Mouse (Mus musculus): ENCODE measurements around the gene Gm10073. TPM values are rescaled to one million over a fixed set of nuclear protein-coding genes. Genes with fewer than 3 reads are reported as not detected.

The Gm10073 gene
- polyA plus RNA-seq, 1 experiment from 2014 or later: 7.3 TPM

- Histone ChIP-seq H3K9ac (no peak overlapping the region), H3K4me2 (no peak overlapping the region), H3K4me1 (replicated peaks) (no peaks in the 10 kb centered on the region), H3K27ac (replicated peaks) (no peak overlapping the region), H3K9me3 (replicated peaks) (no peaks in the 10 kb centered on the region), H3K36me3 (replicated peaks) (no peaks in the 10 kb centered on the region), H3K27me3 (no peaks in the 10 kb centered on the region), H3K4me3 (replicated peaks) (no peak overlapping the region)
- ATAC-seq (ENCODE audit: insufficient read depth): no peak
- 59% methylated on average over 10 of the region's 10 CpGs for WGBS (ENCODE audit: insufficient replicate concordance)
These were observed 24.8 kb downstream of the Gm10073 start for GRCm38 (mm10) chr8:106548366-106548936.

DNA sequence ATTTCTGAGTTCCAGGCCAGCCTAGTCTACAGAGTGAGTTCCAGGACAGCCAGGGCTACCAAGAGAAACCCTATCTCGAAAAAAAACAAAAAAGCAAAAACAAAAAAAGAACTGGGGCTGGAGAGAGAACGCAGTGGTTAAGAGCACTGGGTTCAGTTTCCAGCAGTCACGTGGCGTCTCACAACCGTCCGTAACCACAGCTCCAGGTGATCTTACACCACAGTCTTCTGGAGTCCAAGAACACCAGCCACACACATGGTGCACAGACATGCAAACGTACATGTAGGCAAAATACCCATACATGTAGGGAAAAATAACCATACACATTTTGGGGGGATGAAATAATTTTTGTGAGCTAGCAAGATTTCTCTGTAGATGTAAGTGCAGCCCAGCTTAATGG is 26.5 kb downstream of the Gm10073 start:
- Histone ChIP-seq H3K9me3 (replicated peaks) (no peaks in the 10 kb centered on the region), H3K9ac (no peak overlapping the region), H3K4me3 (replicated peaks) (no peak overlapping the region), H3K4me2 (no peak overlapping the region), H3K27me3 (no peaks in the 10 kb centered on the region), H3K4me1 (replicated peaks) (no peaks in the 10 kb centered on the region), H3K36me3 (replicated peaks) (no peaks in the 10 kb centered on the region), H3K27ac (replicated peaks) (no peak overlapping the region)
- whole genome bisulfite sequencing (ENCODE audit: insufficient replicate concordance): 54% methylated on average over 7 of the region's 7 CpGs
- no peak for ATAC-seq (ENCODE audit: insufficient read depth)

GRCm38 (mm10) chr8:106545149-106545548 is 28.1 kb downstream of the Gm10073 start:
- no peak for ATAC-seq (ENCODE audit: insufficient read depth)
- H3K9ac ChIP-seq: no peak overlapping the region
- H3K27me3 ChIP-seq: no peaks in the 10 kb centered on the region
- H3K4me1 ChIP-seq (replicated peaks): no peaks in the 10 kb centered on the region
- no peak overlapping the region for H3K4me3 ChIP-seq (replicated peaks)
- no peaks in the 10 kb centered on the region for H3K9me3 ChIP-seq (replicated peaks)
- no peak overlapping the region for H3K4me2 ChIP-seq
- H3K27ac ChIP-seq (replicated peaks): no peak overlapping the region
- no peaks in the 10 kb centered on the region for H3K36me3 ChIP-seq (replicated peaks)
- 40% methylated on average over 2 of the region's 2 CpGs for WGBS (ENCODE audit: insufficient replicate concordance)

DNA sequence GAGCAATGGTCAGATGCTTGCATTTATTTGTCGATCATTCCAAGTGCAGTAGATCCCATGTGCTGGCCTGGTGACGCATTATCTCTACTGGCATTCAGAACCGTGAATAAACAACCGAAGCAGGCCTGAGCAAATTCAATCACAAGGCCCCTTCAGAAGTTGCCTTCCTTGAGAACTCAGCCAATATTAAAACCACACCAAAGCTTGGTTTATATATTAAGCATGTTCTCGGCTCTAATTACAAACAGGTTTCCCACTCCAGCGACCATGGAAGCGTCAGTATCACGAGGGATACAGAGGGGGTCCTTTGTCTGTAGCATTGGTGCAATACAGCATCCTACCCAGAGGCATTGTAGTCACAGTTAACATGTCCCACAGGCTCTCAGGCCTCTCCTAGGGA is 30.2 kb downstream of the Gm10073 start:
- no peak for ATAC-seq (ENCODE audit: insufficient read depth)
- Histone ChIP-seq H3K27ac (replicated peaks) (no peak overlapping the region), H3K4me1 (replicated peaks) (no peaks in the 10 kb centered on the region), H3K36me3 (replicated peaks) (no peaks in the 10 kb centered on the region), H3K4me3 (replicated peaks) (no peak overlapping the region), H3K9me3 (replicated peaks) (no peaks in the 10 kb centered on the region), H3K4me2 (no peak overlapping the region), H3K27me3 (no peaks in the 10 kb centered on the region), H3K9ac (no peak overlapping the region)
- 65% methylated on average over 8 of the region's 8 CpGs for WGBS (ENCODE audit: insufficient replicate concordance)

DNA sequence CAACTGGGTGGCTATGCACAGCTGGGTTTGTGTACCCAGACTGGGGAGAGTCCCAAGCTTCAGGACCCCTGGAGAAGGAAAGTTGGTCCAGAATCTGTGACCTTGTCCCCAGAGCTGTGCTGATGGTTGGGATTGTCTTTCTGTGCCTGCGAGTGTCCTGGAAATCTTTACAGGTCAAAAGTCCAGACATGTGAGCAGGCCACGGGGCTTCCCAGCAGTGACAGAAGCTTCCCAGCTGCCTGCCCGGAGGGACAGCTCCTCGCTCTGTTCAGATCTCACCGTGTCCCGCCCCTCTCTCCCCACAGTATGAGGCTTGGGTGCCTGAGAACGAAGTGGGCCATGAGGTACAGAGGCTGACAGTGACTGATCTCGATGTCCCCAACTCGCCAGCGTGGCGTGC is 32.3 kb downstream of the Gm10073 start:
- no peak for ATAC-seq (ENCODE audit: insufficient read depth)
- Histone ChIP-seq H3K4me1 (replicated peaks) (no peaks in the 10 kb centered on the region), H3K9me3 (replicated peaks) (no peaks in the 10 kb centered on the region), H3K4me3 (replicated peaks) (no peak overlapping the region), H3K27me3 (no peaks in the 10 kb centered on the region), H3K27ac (replicated peaks) (no peak overlapping the region), H3K9ac (no peak overlapping the region), H3K4me2 (no peak overlapping the region), H3K36me3 (replicated peaks) (no peaks in the 10 kb centered on the region)
- WGBS (ENCODE audit: insufficient replicate concordance): 67% methylated on average over 11 of the region's 11 CpGs

DNA sequence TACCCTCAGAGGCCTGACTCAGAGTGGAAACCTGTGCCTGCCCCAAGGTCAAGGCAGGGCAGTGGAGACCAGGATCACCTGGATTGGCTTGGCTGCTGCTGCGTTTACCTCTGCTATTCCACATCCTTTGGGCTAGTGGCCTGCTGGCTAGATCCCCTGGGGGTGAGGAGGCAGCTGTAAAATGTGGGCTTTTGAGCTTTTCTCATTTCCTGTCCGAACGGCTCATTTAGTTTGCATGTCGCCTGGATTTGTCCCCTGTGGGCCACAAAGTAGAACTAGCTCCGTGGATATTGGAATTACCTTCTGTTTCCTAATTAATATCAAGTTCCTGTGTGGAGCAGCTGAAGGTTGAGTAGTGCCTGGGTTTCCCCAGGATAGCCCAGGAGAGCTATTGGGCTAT is 34.1 kb downstream of the Gm10073 start:
- WGBS (ENCODE audit: insufficient replicate concordance): 59% methylated on average over 5 of the region's 5 CpGs
- no peaks in the 10 kb centered on the region for H3K4me1 ChIP-seq (replicated peaks)
- no peak overlapping the region for H3K27ac ChIP-seq (replicated peaks)
- no peak overlapping the region for H3K4me3 ChIP-seq (replicated peaks)
- no peaks in the 10 kb centered on the region for H3K9me3 ChIP-seq (replicated peaks)
- H3K36me3 ChIP-seq (replicated peaks): no peaks in the 10 kb centered on the region
- no peak for ATAC-seq (ENCODE audit: insufficient read depth)
- no peak overlapping the region for H3K4me2 ChIP-seq
- H3K27me3 ChIP-seq: no peaks in the 10 kb centered on the region
- H3K9ac ChIP-seq: no peak overlapping the region

DNA sequence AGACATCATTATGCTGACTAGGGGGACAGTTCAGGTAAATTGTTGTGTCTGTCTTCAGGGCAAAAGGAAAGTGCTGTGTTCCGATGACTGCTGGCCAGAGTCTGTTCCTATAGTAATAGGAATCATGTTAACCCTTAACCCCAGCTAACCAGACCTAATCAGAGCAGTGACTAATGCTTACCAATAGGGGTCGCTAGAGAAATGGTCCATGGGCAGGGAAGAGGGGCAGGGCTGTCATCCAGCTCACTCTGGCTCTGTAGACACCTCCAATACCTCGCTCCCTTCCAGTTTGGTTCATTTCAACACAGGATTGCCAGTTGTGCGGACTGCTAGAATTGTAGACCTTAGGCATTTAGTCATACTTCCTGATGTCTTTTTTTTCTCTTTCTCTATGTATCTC is 37.8 kb downstream of the Gm10073 start:
- H3K4me1 ChIP-seq (replicated peaks): no peaks in the 10 kb centered on the region
- ATAC-seq (ENCODE audit: insufficient read depth): no peak
- no peaks in the 10 kb centered on the region for H3K36me3 ChIP-seq (replicated peaks)
- H3K27ac ChIP-seq (replicated peaks): no peak overlapping the region
- no peaks in the 10 kb centered on the region for H3K9me3 ChIP-seq (replicated peaks)
- no peaks in the 10 kb centered on the region for H3K27me3 ChIP-seq
- no peak overlapping the region for H3K4me3 ChIP-seq (replicated peaks)
- no peak overlapping the region for H3K4me2 ChIP-seq
- no peak overlapping the region for H3K9ac ChIP-seq
- 54% methylated on average over 4 of the region's 4 CpGs for WGBS (ENCODE audit: insufficient replicate concordance)

DNA sequence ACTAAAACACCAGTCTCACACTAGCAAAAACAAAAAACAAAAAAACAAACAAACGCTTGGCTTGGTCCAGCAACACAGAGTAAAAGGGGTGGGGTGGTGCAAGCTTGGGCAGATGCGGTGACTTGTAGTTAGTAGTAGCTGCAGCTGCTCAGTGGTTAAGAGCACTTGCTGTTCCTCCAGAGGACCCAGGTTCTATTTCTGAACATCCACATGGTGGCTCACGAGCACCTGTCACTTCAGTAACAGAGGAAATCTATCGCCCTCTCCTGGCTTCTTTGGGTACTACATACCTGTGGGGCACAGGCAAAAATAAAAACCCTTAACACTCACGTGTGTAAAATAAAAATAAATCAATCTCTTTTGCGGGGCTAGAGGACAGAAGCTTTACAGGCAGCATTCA is 38.8 kb downstream of the Gm10073 start:
- Histone ChIP-seq H3K4me1 (replicated peaks) (no peaks in the 10 kb centered on the region), H3K9me3 (replicated peaks) (no peaks in the 10 kb centered on the region), H3K36me3 (replicated peaks) (no peaks in the 10 kb centered on the region), H3K9ac (no peak overlapping the region), H3K4me3 (replicated peaks) (no peak overlapping the region), H3K27me3 (no peaks in the 10 kb centered on the region), H3K27ac (replicated peaks) (no peak overlapping the region), H3K4me2 (no peak overlapping the region)
- WGBS (ENCODE audit: insufficient replicate concordance): 32% methylated on average over 6 of the region's 6 CpGs
- ATAC-seq (ENCODE audit: insufficient read depth): no peak

GRCm38 (mm10) chr8:106533709-106534108 is 39.6 kb downstream of the Gm10073 start:
- Histone ChIP-seq H3K27me3 (no peaks in the 10 kb centered on the region), H3K4me2 (no peak overlapping the region), H3K9me3 (replicated peaks) (no peaks in the 10 kb centered on the region), H3K4me3 (replicated peaks) (no peak overlapping the region), H3K9ac (no peak overlapping the region), H3K4me1 (replicated peaks) (no peaks in the 10 kb centered on the region), H3K27ac (replicated peaks) (no peak overlapping the region), H3K36me3 (replicated peaks) (no peaks in the 10 kb centered on the region)
- WGBS (ENCODE audit: insufficient replicate concordance): 44% methylated on average over 7 of the region's 7 CpGs
- no peak for ATAC-seq (ENCODE audit: insufficient read depth)

- no peak overlapping the region for H3K4me2 ChIP-seq
- H3K27me3 ChIP-seq: no peaks in the 10 kb centered on the region
- H3K4me1 ChIP-seq (replicated peaks): no peaks in the 10 kb centered on the region
- H3K27ac ChIP-seq (replicated peaks): no peak overlapping the region
- no peak for ATAC-seq (ENCODE audit: insufficient read depth)
- no peaks in the 10 kb centered on the region for H3K9me3 ChIP-seq (replicated peaks)
- H3K4me3 ChIP-seq (replicated peaks): no peak overlapping the region
- no peaks in the 10 kb centered on the region for H3K36me3 ChIP-seq (replicated peaks)
- WGBS (ENCODE audit: insufficient replicate concordance): 51% methylated on average over 4 of the region's 4 CpGs
- H3K9ac ChIP-seq: no peak overlapping the region
These were observed 42.7 kb downstream of the Gm10073 start for GRCm38 (mm10) chr8:106530566-106530965.

- no peak for ATAC-seq (ENCODE audit: insufficient read depth)
- Histone ChIP-seq H3K4me2 (no peak overlapping the region), H3K9ac (no peak overlapping the region), H3K9me3 (replicated peaks) (no peaks in the 10 kb centered on the region), H3K4me1 (replicated peaks) (no peaks in the 10 kb centered on the region), H3K27ac (replicated peaks) (no peak overlapping the region), H3K36me3 (replicated peaks) (no peaks in the 10 kb centered on the region), H3K27me3 (no peaks in the 10 kb centered on the region), H3K4me3 (replicated peaks) (no peak overlapping the region)
- WGBS (ENCODE audit: insufficient replicate concordance): 70% methylated on average over 10 of the region's 10 CpGs
These were observed 43.3 kb downstream of the Gm10073 start for GRCm38 (mm10) chr8:106529885-106530482.
